Mouse (Mus musculus) CH12F3 (cell line): ENCODE data around the gene Hic1.
"Not testable (repeated sequence)": the region's sequence is repeated elsewhere in the genome, so short reads cannot be mapped to it uniquely, and the experiment has no call there.

Experiments
- in situ Hi-C: fragments of 300-500 bp; cut with MboI; formaldehyde crosslinking; loops from 2 replicates; pipeline ENCODE4 v1.14.3; 2020; ENCODE audit warnings: low sequenced_read_pairs

Gene Hic1

GRCm38 (mm10) chr11:75193256-75194071 is 24.1 kb upstream of the Hic1 start, which contains the start of gene Rtn4rl1:
Gene Rtn4rl1 (plus strand): TSS chr11:75193783.
- in situ Hi-C loops = no loop called here

GRCm38 (mm10) chr11:75192336-75193214 is 23.3 kb upstream of the Hic1 start:
- in situ Hi-C loops = no loop called here

GRCm38 (mm10) chr11:75191841-75192240 is 22.5 kb upstream of the Hic1 start:
- in situ Hi-C loops = no loop called here

GRCm38 (mm10) chr11:75190905-75191441 is 21.7 kb upstream of the Hic1 start, which contains the start of gene Dph1:
Gene Dph1 (minus strand): TSS chr11:75191241.
- in situ Hi-C loops = no loop called here

GRCm38 (mm10) chr11:75190371-75190724 is 21.0 kb upstream of the Hic1 start:
- in situ Hi-C loops = no loop called here

GRCm38 (mm10) chr11:75189713-75190370 is 20.5 kb upstream of the Hic1 start:
- in situ Hi-C loops = no loop called here

- in situ Hi-C loops = loop anchor here (5.0 kb wide), 1 partner anchor 107 kb away; no protein-coding TSS in a partner anchor
Observed at GRCm38 (mm10) chr11:75184986-75185385, 15.7 kb upstream of the Hic1 start.

- in situ Hi-C loops = loop anchor here (5.0 kb wide), 1 partner anchor 108 kb away; no protein-coding TSS in a partner anchor
Observed at GRCm38 (mm10) chr11:75184573-75184972, 15.3 kb upstream of the Hic1 start.

- in situ Hi-C loops = loop anchor here (5.0 kb wide), 1 partner anchor 108 kb away; no protein-coding TSS in a partner anchor
Observed at GRCm38 (mm10) chr11:75183917-75184570, 14.7 kb upstream of the Hic1 start.

- in situ Hi-C loops = no loop called here
Observed at GRCm38 (mm10) chr11:75178672-75179208, 9.4 kb upstream of the Hic1 start, which contains the start of gene Ovca2. Gene Ovca2 (minus strand): TSS chr11:75178835.

GRCm38 (mm10) chr11:75178011-75178410 is 8.7 kb upstream of the Hic1 start:
- in situ Hi-C loops = no loop called here

GRCm38 (mm10) chr11:75174574-75174973 is 5.3 kb upstream of the Hic1 start:
- in situ Hi-C loops = not testable (repeated sequence)

- in situ Hi-C loops = no loop called here
Observed at GRCm38 (mm10) chr11:75173799-75174165, 4.5 kb upstream of the Hic1 start.

- in situ Hi-C loops = no loop called here
Observed at GRCm38 (mm10) chr11:75173095-75173798, 3.9 kb upstream of the Hic1 start.

GRCm38 (mm10) chr11:75172151-75173094 is 3.1 kb upstream of the Hic1 start:
- in situ Hi-C loops = no loop called here

GRCm38 (mm10) chr11:75171186-75171865 is 2.0 kb upstream of the Hic1 start:
- in situ Hi-C loops = no loop called here

GRCm38 (mm10) chr11:75170136-75170751 is 925 bp upstream of the Hic1 start:
- in situ Hi-C loops = no loop called here
